Mouse (Mus musculus) adrenal gland, postnatal 4 days (tissue): Measurements from ENCODE around the gene Tnk2. TPM values are rescaled to one million over a fixed set of nuclear protein-coding genes. Genes with fewer than 3 reads are reported as not detected.
A peak's percentile ranks its signal among the peaks of the same experiment; 100 is the strongest.

Experiments used
- DNase-seq, 2 experiments: peaks; one replicate each; pipeline ENCODE4 v3.0.0; 2021 to 2022; ENCODE audit warnings: low spot score in 2 of 2, mixed read lengths in 2 of 2
- long read RNA-seq, 2 experiments: library from polyadenylated mRNA; stranded (forward); transcript quantifications; one replicate each; pipeline ENCODE4 v2.0.0; 2021
- total RNA-seq, 2 experiments: library from RNA; stranded (reverse); gene quantifications; 2 replicates each; pipeline ENCODE4 v1.2.3; 2021

The Tnk2 gene
- 10 to 100 TPM; 75.6 to 77.6 TPM for total RNA-seq
- long read RNA-seq, experiment 1, partial matches to known transcripts = 13 of 14 reads
- long read RNA-seq, experiment 1, other reads (novel, unspliced or antisense) = 0 of 14 reads
- long read RNA-seq, experiment 2, partial matches to known transcripts = 20 of 24 reads
- long read RNA-seq, experiment 2, other reads (novel, unspliced or antisense) = 1 of 24 reads

GRCm38 (mm10) chr16:32643661-32644061 lies at the start of gene Tnk2:
Gene Tnk2, plus strand, starts transcription at chr16:32643874.
- DNase-seq = peak; percentile 69 to 81

GRCm38 (mm10) chr16:32593916-32594315 lies 49.8 kb upstream of the Tnk2 start:
- DNase-seq = no peak

GRCm38 (mm10) chr16:32594701-32595100 lies 49.0 kb upstream of the Tnk2 start:
- DNase-seq = no peak

GRCm38 (mm10) chr16:32595142-32595855 lies 48.4 kb upstream of the Tnk2 start:
- DNase-seq = no peak

- DNase-seq = no peak
Observed at GRCm38 (mm10) chr16:32597909-32598381, 45.7 kb upstream of the Tnk2 start.

GRCm38 (mm10) chr16:32599151-32599550 lies 44.5 kb upstream of the Tnk2 start:
- no peak for DNase-seq

- no peak for DNase-seq
Observed at GRCm38 (mm10) chr16:32602193-32602685, 41.4 kb upstream of the Tnk2 start.

- no peak for DNase-seq
Observed at GRCm38 (mm10) chr16:32607562-32608343, 35.9 kb upstream of the Tnk2 start.

- no peak for DNase-seq
Observed at GRCm38 (mm10) chr16:32608344-32608711, 35.3 kb upstream of the Tnk2 start.

GRCm38 (mm10) chr16:32608712-32609400 lies 34.8 kb upstream of the Tnk2 start, which contains the start of gene Tfrc:
Gene Tfrc, plus strand, starts transcription at chr16:32608920.
- DNase-seq = peak; percentile 84 to 92

- DNase-seq = no peak
Observed at GRCm38 (mm10) chr16:32609401-32609779, 34.3 kb upstream of the Tnk2 start.

GRCm38 (mm10) chr16:32610460-32611255 lies 33.0 kb upstream of the Tnk2 start:
- no peak for DNase-seq

- DNase-seq = no peak
Observed at GRCm38 (mm10) chr16:32612052-32612451, 31.6 kb upstream of the Tnk2 start.

- no peak for DNase-seq
Observed at GRCm38 (mm10) chr16:32613269-32613834, 30.3 kb upstream of the Tnk2 start.

GRCm38 (mm10) chr16:32614047-32614446 lies 29.6 kb upstream of the Tnk2 start:
- DNase-seq = no peak

GRCm38 (mm10) chr16:32618946-32619345 lies 24.7 kb upstream of the Tnk2 start:
- no peak for DNase-seq

- no peak for DNase-seq
Observed at GRCm38 (mm10) chr16:32628140-32628539, 15.5 kb upstream of the Tnk2 start.

GRCm38 (mm10) chr16:32632328-32632824 lies 11.3 kb upstream of the Tnk2 start:
- DNase-seq = no peak

GRCm38 (mm10) chr16:32633486-32634012 lies 10.1 kb upstream of the Tnk2 start:
- DNase-seq = no peak

- DNase-seq = no peak
Observed at GRCm38 (mm10) chr16:32634183-32634582, 9.5 kb upstream of the Tnk2 start.
